Comparison of ENCODE assay signal across 8 mouse cellular contexts in genomic region chr1:120757283-120757821, GRCm38 (mm10).
A peak's percentile ranks its signal among the peaks of the same experiment; 100 is the strongest.
DNase-seq lines count a peak whose midpoint lies in the region; ATAC-seq lines count a peak whose summit lies in the region.

No protein-coding gene starts in this region.

- intact Hi-C loops in heart, postnatal 14 days (cut with DNase I), result loop anchor here (5.0 kb wide), 1 partner anchor 150 kb away; no protein-coding TSS in a partner anchor

- peaks cover 27% of the 10 kb centered on the region for H3K4me1 ChIP-seq in embryonic facial prominence, embryonic 14.5 days (ENCODE audit: control insufficient read depth, insufficient read depth, low read length)
- no peaks in the 10 kb centered on the region for H3K4me1 ChIP-seq in forebrain, embryonic 13.5 days
- H3K4me1 ChIP-seq in liver, embryonic 12.5 days, result no peaks in the 10 kb centered on the region

- H3K4me2 ChIP-seq in embryonic facial prominence, embryonic 14.5 days (ENCODE audit: low read depth, low read length), result peak overlapping the region; percentile 3; the same call in 1 of the 2 replicates
- H3K4me2 ChIP-seq in forebrain, embryonic 13.5 days, result no peak overlapping the region
- H3K4me2 ChIP-seq in liver, embryonic 12.5 days, result no peak overlapping the region

- no peak overlapping the region for H3K4me3 ChIP-seq in embryonic facial prominence, embryonic 14.5 days (ENCODE audit: low read depth, low read length)
- H3K4me3 ChIP-seq in forebrain, embryonic 13.5 days, result no peak overlapping the region
- no peak overlapping the region for H3K4me3 ChIP-seq in liver, embryonic 12.5 days

- H3K27me3 ChIP-seq in embryonic facial prominence, embryonic 14.5 days (replicated peaks; ENCODE audit: control insufficient read depth, insufficient read depth, low read length), result no peaks in the 10 kb centered on the region; the same call in 1 of the 2 replicates
- no peaks in the 10 kb centered on the region for H3K27me3 ChIP-seq in forebrain, embryonic 13.5 days
- H3K27me3 ChIP-seq in liver, embryonic 12.5 days (replicated peaks), result no peaks in the 10 kb centered on the region

- peak; percentile 37 for DNase-seq in ovary, postnatal 36 days (ENCODE audit: low spot score)
- no peak for DNase-seq in ovary, postnatal 10 days (ENCODE audit: low spot score)
- peak; percentile 91 for DNase-seq in embryonic facial prominence, embryonic 14.5 days (ENCODE audit: low spot score)
- DNase-seq in heart, postnatal 14 days, result peak; percentile 65 to 75
- peak; percentile 37 for DNase-seq in yolk sac, embryonic 10.5 days (ENCODE audit: low spot score)
- DNase-seq in kidney, adult 9 months, result no peak

- 0 out of 2 replicates have a peak overlapping the region, but pooled peaks have one; percentile 31 for H3K27ac ChIP-seq in embryonic facial prominence, embryonic 14.5 days (replicated peaks; ENCODE audit: low read depth, low read length)
- no peak overlapping the region for H3K27ac ChIP-seq in forebrain, embryonic 13.5 days
- no peak overlapping the region for H3K27ac ChIP-seq in liver, embryonic 12.5 days

- WGBS in embryonic facial prominence, embryonic 14.5 days, result 12% methylated on average over 9 of the region's 9 CpGs
- WGBS in forebrain, embryonic 13.5 days, result 71% methylated on average over 9 of the region's 9 CpGs
- WGBS in liver, embryonic 12.5 days (ENCODE audit: insufficient replicate concordance), result 54% methylated on average over 9 of the region's 9 CpGs

- peak; percentile 47; the same call in 1 of the 2 replicates for ATAC-seq in embryonic facial prominence, embryonic 14.5 days (ENCODE audit: low read depth)
- no peak for ATAC-seq in forebrain, embryonic 13.5 days
- ATAC-seq in liver, embryonic 12.5 days, result no peak

- no peak overlapping the region for H3K9ac ChIP-seq in embryonic facial prominence, embryonic 14.5 days (ENCODE audit: low read depth, low read length)
- no peak overlapping the region for H3K9ac ChIP-seq in forebrain, embryonic 13.5 days
- H3K9ac ChIP-seq in liver, embryonic 12.5 days, result no peak overlapping the region

- no peaks in the 10 kb centered on the region for H3K9me3 ChIP-seq in embryonic facial prominence, embryonic 14.5 days (ENCODE audit: control insufficient read depth, low read length)
- H3K9me3 ChIP-seq in forebrain, embryonic 13.5 days (replicated peaks), result no peaks in the 10 kb centered on the region
- H3K9me3 ChIP-seq in liver, embryonic 12.5 days (replicated peaks), result no peaks in the 10 kb centered on the region

- H3K36me3 ChIP-seq in embryonic facial prominence, embryonic 14.5 days (ENCODE audit: control insufficient read depth, insufficient read depth, low read length), result no peaks in the 10 kb centered on the region
- no peaks in the 10 kb centered on the region for H3K36me3 ChIP-seq in forebrain, embryonic 13.5 days (ENCODE audit: poor library complexity, severe bottlenecking)
- H3K36me3 ChIP-seq in liver, embryonic 12.5 days, result no peaks in the 10 kb centered on the region

Comparison
In these comparisons a context has a peak if more than half of its experiments do, and no peak if none do; other contexts are left out.
1. DNase-seq: peak in ovary, postnatal 36 days (single experiment), embryonic facial prominence, embryonic 14.5 days (single experiment), heart, postnatal 14 days (2 of 2) and yolk sac, embryonic 10.5 days (single experiment); none in ovary, postnatal 10 days (single experiment) and kidney, adult 9 months (single experiment).